Mouse (Mus musculus) myocyte (in vitro differentiated cells): Measurements from ENCODE around the gene Dohh. TPM values are rescaled to one million over a fixed set of nuclear protein-coding genes. Genes with fewer than 3 reads are reported as not detected.

Experiments
- H3K27me3 ChIP-seq: one replicate; pipeline ENCODE4 v1.6.1; 2011; ENCODE audit not compliant: control insufficient read depth, insufficient read depth, insufficient read length
- H3K36me3 ChIP-seq: one replicate; pipeline ENCODE4 v1.6.1; 2011; ENCODE audit not compliant: control insufficient read depth, insufficient read depth
- H3K4me2 ChIP-seq: one replicate; pipeline ENCODE4 v1.6.1; 2011; ENCODE audit warnings: low read depth, control low read depth
- H3K4me3 ChIP-seq: one replicate; pipeline ENCODE4 v1.5.1; 2011; ENCODE audit warnings: mild to moderate bottlenecking, control low read depth, moderate library complexity
- H3K79me2 ChIP-seq: one replicate; pipeline ENCODE4 v1.6.1; 2011; ENCODE audit not compliant: control insufficient read depth, insufficient read depth
- H3ac ChIP-seq: one replicate; pipeline ENCODE4 v1.6.1; 2011; ENCODE audit not compliant: control insufficient read depth, insufficient read length
- CEBPB ChIP-seq: IDR thresholded peaks from 2 replicates; pipeline ENCODE4 v1.6.1; 2011; ENCODE audit warnings: mild to moderate bottlenecking, moderate library complexity; ENCODE audit not compliant: poor library complexity, insufficient read depth, severe bottlenecking
- E2F4 ChIP-seq: IDR thresholded peaks from one replicate; pipeline ENCODE4 v1.6.1; 2011; ENCODE audit warnings: mild to moderate bottlenecking, control low read depth, moderate library complexity; ENCODE audit not compliant: insufficient read depth
- MAX ChIP-seq: IDR thresholded peaks from one replicate; pipeline ENCODE4 v1.6.1; 2011; ENCODE audit warnings: low read depth, mild to moderate bottlenecking, control low read depth
- MYOD1 ChIP-seq, 3 experiments: IDR thresholded peaks; one replicate each; pipeline ENCODE4 v1.6.1; 2011; ENCODE audit warnings: control low read depth in 2 of 3, low read depth in 2 of 3, mild to moderate bottlenecking in 2 of 3, moderate library complexity in 1 of 3; ENCODE audit not compliant: insufficient read length in 2 of 3, control insufficient read depth in 1 of 3
- MYOG ChIP-seq, 3 experiments: IDR thresholded peaks; one replicate each; pipeline ENCODE4 v1.6.1; 2011; ENCODE audit warnings: control low read depth in 2 of 3, low read depth in 2 of 3, mild to moderate bottlenecking in 2 of 3; ENCODE audit not compliant: insufficient read length in 2 of 3, control insufficient read depth in 1 of 3, insufficient read depth in 1 of 3
- POLR2A ChIP-seq: IDR thresholded peaks from one replicate; pipeline ENCODE4 v1.6.1; 2011; ENCODE audit warnings: low read depth, mild to moderate bottlenecking, control low read depth, moderate library complexity; ENCODE audit not compliant: insufficient read length
- POLR2AphosphoS2 ChIP-seq: IDR thresholded peaks from one replicate; pipeline ENCODE4 v1.6.1; 2011; ENCODE audit warnings: low read depth, control low read depth; ENCODE audit not compliant: insufficient read length
- REST ChIP-seq: IDR thresholded peaks from one replicate; pipeline ENCODE4 v1.6.1; 2011; ENCODE audit warnings: mild to moderate bottlenecking, control low read depth, moderate library complexity; ENCODE audit not compliant: insufficient read depth, insufficient read length
- SRF ChIP-seq: IDR thresholded peaks from one replicate; pipeline ENCODE4 v1.6.1; 2011; ENCODE audit warnings: low read depth; ENCODE audit not compliant: control insufficient read depth, insufficient read length
- TCF12 ChIP-seq: IDR thresholded peaks from one replicate; pipeline ENCODE4 v1.6.1; 2011; ENCODE audit warnings: mild to moderate bottlenecking, control low read depth; ENCODE audit not compliant: poor library complexity, insufficient read depth, severe bottlenecking
- TCF3 ChIP-seq: IDR thresholded peaks from one replicate; pipeline ENCODE4 v1.6.1; 2011; ENCODE audit warnings: low read depth, control low read depth; ENCODE audit not compliant: insufficient read length
- USF1 ChIP-seq: IDR thresholded peaks from one replicate; pipeline ENCODE4 v1.6.1; 2011; ENCODE audit warnings: low read depth, mild to moderate bottlenecking, control low read depth, moderate library complexity
- polyA plus RNA-seq: library from polyadenylated mRNA; unstranded; fragments of >200 nt; fragmentation: generic; extraction: Trizol; gene quantifications from one replicate; pipeline ENCODE4 v1.2.1, GENCODE M21; 2012; ENCODE audit warnings: missing spikeins

Gene Dohh
- polyA plus RNA-seq, 1 experiment, result 103 TPM

GRCm38 (mm10) chr10:81379183-81379553, 5.1 kb upstream of the Dohh start:
- Histone ChIP-seq H3K36me3 (no peaks in the 10 kb centered on the region), H3K79me2 (peaks cover 39% of the 10 kb centered on the region), H3K4me2 (peak overlapping the region; percentile 62), H3ac (no peak overlapping the region), H3K4me3 (peak overlapping the region; percentile 88), H3K27me3 (no peaks in the 10 kb centered on the region)
- TF ChIP-seq TCF12, result no peak
- no peak for TF ChIP-seq MYOG (IDR thresholded peaks at IDR 0.05; ENCODE audit: control insufficient read depth in 1 of 3, insufficient read depth in 1 of 3, insufficient read length in 2 of 3, low read depth in 2 of 3)
- no peak for TF ChIP-seq MAX
- no peak for TF ChIP-seq CEBPB
- no peak for TF ChIP-seq TCF3
- no peak for TF ChIP-seq USF1
- TF ChIP-seq SRF, result no peak
- no peak for TF ChIP-seq REST
- TF ChIP-seq MYOD1 (IDR thresholded peaks at IDR 0.05; ENCODE audit: control insufficient read depth in 1 of 3, insufficient read length in 2 of 3, low read depth in 2 of 3), result no peak
- no peak for TF ChIP-seq E2F4
- TF ChIP-seq POLR2A, result no peak
- TF ChIP-seq POLR2AphosphoS2, result no peak

GRCm38 (mm10) chr10:81379809-81380378, 4.3 kb upstream of the Dohh start:
- no peak overlapping the region for H3ac ChIP-seq
- peaks cover 37% of the 10 kb centered on the region for H3K79me2 ChIP-seq
- TF ChIP-seq MYOG (IDR thresholded peaks at IDR 0.05; ENCODE audit: control insufficient read depth in 1 of 3, insufficient read depth in 1 of 3, insufficient read length in 2 of 3, low read depth in 2 of 3) (no peak), TCF3 (no peak), SRF (no peak), USF1 (no peak), CEBPB (no peak), MAX (no peak), E2F4 (no peak), MYOD1 (IDR thresholded peaks at IDR 0.05; ENCODE audit: control insufficient read depth in 1 of 3, insufficient read length in 2 of 3, low read depth in 2 of 3) (no peak), REST (no peak)
- H3K4me3 ChIP-seq, result no peak overlapping the region
- H3K36me3 ChIP-seq, result no peaks in the 10 kb centered on the region
- no peaks in the 10 kb centered on the region for H3K27me3 ChIP-seq
- no peak overlapping the region for H3K4me2 ChIP-seq

DNA sequence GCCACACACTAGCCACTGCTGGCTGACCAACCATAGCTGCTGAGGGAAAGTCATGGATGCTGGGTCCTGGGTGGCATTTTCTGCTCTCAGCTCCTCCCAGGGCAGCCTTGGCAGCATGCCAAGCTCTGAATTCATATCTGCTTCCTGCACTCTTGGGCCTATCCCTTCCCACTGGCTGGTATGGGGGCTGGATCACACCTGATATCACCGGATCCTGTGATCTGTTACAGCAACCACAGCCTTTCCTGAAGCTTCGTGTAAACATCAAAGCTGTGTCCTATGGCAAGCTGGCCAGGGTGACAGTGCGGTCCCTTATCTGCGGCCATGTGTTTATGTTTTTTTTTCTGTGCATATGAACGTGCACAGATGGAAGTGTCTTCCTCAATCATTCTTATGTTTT, 2.2 kb upstream of the Dohh start:
- Histone ChIP-seq H3ac (no peak overlapping the region), H3K79me2 (peaks cover 26% of the 10 kb centered on the region), H3K4me2 (no peak overlapping the region), H3K27me3 (no peaks in the 10 kb centered on the region), H3K4me3 (no peak overlapping the region), H3K36me3 (peaks cover 8% of the 10 kb centered on the region)
- TF ChIP-seq MAX, result no peak
- no peak for TF ChIP-seq SRF
- no peak for TF ChIP-seq MYOG (IDR thresholded peaks at IDR 0.05; ENCODE audit: control insufficient read depth in 1 of 3, insufficient read depth in 1 of 3, insufficient read length in 2 of 3, low read depth in 2 of 3)
- TF ChIP-seq POLR2AphosphoS2, result no peak
- no peak for TF ChIP-seq TCF3
- TF ChIP-seq MYOD1 (IDR thresholded peaks at IDR 0.05; ENCODE audit: control insufficient read depth in 1 of 3, insufficient read length in 2 of 3, low read depth in 2 of 3), result no peak
- TF ChIP-seq REST, result no peak
- TF ChIP-seq USF1, result no peak
- TF ChIP-seq E2F4, result no peak
- TF ChIP-seq CEBPB, result no peak
- no peak for TF ChIP-seq POLR2A
- TF ChIP-seq TCF12, result no peak

DNA sequence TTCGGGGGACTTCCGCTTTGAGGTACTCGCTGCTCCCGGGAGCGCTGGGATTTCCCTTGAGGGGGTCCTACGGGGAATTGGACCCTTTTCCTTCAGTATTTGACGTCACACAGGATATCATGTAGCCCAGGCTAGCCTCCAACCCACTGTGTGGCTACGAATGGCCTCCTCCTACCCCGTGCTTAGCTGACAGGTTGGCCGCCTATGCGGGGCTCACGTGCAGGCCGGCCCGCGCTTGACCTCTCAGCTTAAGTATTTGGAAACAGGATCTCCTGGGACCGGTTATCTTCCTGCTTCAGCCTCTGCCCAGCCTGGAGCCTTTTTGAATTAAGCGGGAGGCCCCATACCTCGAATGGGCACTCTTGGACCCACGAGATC, 366 bp downstream of the Dohh start:
- peak; percentile 14 for TF ChIP-seq POLR2AphosphoS2
- no peak for TF ChIP-seq SRF
- no peak for TF ChIP-seq POLR2A

GRCm38 (mm10) chr10:81385603-81386306, 1.5 kb downstream of the Dohh start:
- no peaks in the 10 kb centered on the region for H3K27me3 ChIP-seq
- H3K36me3 ChIP-seq, result peaks cover 17% of the 10 kb centered on the region
- peaks cover 16% of the 10 kb centered on the region for H3K79me2 ChIP-seq
- TF ChIP-seq MYOG (IDR thresholded peaks at IDR 0.05; ENCODE audit: control insufficient read depth in 1 of 3, insufficient read depth in 1 of 3, insufficient read length in 2 of 3, low read depth in 2 of 3) (no peak), TCF3 (no peak), POLR2AphosphoS2 (no peak), E2F4 (no peak)
- H3K4me3 ChIP-seq, result peak overlapping the region; percentile 95
- H3K4me2 ChIP-seq, result peak overlapping the region; percentile 88
- peak overlapping the region; percentile 55 for H3ac ChIP-seq

More for the DNA sequence above, 366 bp downstream of the Dohh start:
- Histone ChIP-seq H3K36me3 (peaks cover 17% of the 10 kb centered on the region), H3K4me3 (peak overlapping the region; percentile 95), H3ac (peak overlapping the region; percentile 55), H3K27me3 (no peaks in the 10 kb centered on the region), H3K79me2 (peaks cover 16% of the 10 kb centered on the region), H3K4me2 (peak overlapping the region; percentile 88)
